Mouse (Mus musculus) liver, postnatal 0 days (tissue): ENCODE measurements around the gene Spon1.

Experiments
- CTCF ChIP-seq: sonication (generic); IDR thresholded peaks from 2 replicates; pipeline ENCODE4 v1.5.1; 2016; ENCODE audit warnings: antibody characterized with exemption, low read depth
- EP300 ChIP-seq: IDR thresholded peaks from 2 replicates; pipeline ENCODE4 v1.6.1; 2016; ENCODE audit warnings: antibody characterized with exemption, low read depth, mild to moderate bottlenecking

- TF ChIP-seq CTCF = no peak
- TF ChIP-seq EP300 = no peak
Observed at GRCm38 (mm10) chr7:113841521-113841920, 75.7 kb downstream of the Spon1 start.
